Mouse (Mus musculus) ES-E14 (cell line): Measurements from ENCODE around the gene Phactr2.

Experiments used
- CHD2 ChIP-seq: IDR thresholded peaks from 2 replicates; pipeline ENCODE4 v1.6.1; 2014; ENCODE audit warnings: mild to moderate bottlenecking, low read depth, low read length, inconsistent platforms
- HCFC1 ChIP-seq: IDR thresholded peaks from 2 replicates; pipeline ENCODE4 v1.6.1; 2012; ENCODE audit warnings: low read length, inconsistent platforms, borderline replicate concordance; ENCODE audit not compliant: insufficient read depth
- MAFK ChIP-seq: IDR thresholded peaks from 2 replicates; pipeline ENCODE4 v1.6.1; 2014; ENCODE audit warnings: mild to moderate bottlenecking, low read depth, low read length, inconsistent platforms; ENCODE audit not compliant: insufficient read depth
- ZC3H11A ChIP-seq: IDR thresholded peaks from 2 replicates; pipeline ENCODE4 v1.6.1; 2012; ENCODE audit warnings: low read depth, mild to moderate bottlenecking, inconsistent platforms, low read length, borderline replicate concordance
- ZNF384 ChIP-seq: IDR thresholded peaks from 2 replicates; pipeline ENCODE4 v1.6.1; 2012; ENCODE audit warnings: low read depth, low read length, inconsistent platforms

DNA sequence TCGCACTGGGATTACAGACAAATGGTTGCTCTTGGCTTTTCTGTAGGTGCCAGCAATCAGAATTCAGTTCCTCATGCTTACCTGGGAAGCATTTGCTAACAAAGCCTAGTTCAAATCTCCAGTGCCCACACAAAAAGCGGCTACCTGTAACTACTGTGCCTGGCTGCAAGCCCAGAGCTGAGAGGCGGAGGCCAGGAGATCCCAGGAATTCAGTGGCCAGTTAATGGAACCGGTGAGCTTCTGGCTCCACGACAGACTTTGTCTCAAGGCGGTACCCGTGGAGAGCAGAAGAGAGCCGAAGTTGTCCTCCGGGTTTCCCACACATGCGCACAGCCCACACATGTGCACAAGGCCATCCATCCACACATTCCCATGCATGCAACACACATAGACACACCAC lies 46.6 kb downstream of the Phactr2 start:
- no peak for TF ChIP-seq MAFK
- TF ChIP-seq ZC3H11A = no peak
- TF ChIP-seq CHD2 = no peak
- TF ChIP-seq HCFC1 = no peak
- no peak for TF ChIP-seq ZNF384
